Mouse (Mus musculus) lung, postnatal 14 days (tissue): ENCODE data around the gene Tmbim4.

ENCODE experiments used
- DNase-seq: peaks from one replicate; pipeline ENCODE4 v3.0.0; 2021

The Tmbim4 gene

GRCm38 (mm10) chr10:120201131-120201921 lies at the start of gene Tmbim4:
TSS of gene Tmbim4 (plus strand) at chr10:120201590.
- DNase-seq, result peak; percentile 76

DNA sequence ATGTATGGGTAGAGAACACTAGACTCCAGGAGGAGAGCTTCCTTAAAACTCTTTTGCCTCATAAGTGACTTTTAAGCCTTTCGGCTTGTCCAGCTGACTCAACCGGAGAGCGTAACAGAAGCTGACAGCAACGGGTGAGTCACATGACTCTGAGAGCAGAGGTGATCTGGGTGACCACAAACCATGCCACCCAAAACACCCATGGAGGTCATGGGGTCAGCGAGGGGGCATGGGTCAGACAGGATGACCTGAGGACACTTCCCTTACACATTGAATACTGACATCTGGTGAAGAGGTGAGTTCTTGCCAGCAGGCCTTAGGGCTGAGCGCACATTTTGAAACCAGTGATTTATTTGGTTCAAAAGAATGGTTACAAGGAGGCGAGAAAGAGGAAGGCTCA lies 49.7 kb upstream of the Tmbim4 start:
- DNase-seq, result no peak

GRCm38 (mm10) chr10:120153911-120154310 lies 47.5 kb upstream of the Tmbim4 start:
- no peak for DNase-seq

DNA sequence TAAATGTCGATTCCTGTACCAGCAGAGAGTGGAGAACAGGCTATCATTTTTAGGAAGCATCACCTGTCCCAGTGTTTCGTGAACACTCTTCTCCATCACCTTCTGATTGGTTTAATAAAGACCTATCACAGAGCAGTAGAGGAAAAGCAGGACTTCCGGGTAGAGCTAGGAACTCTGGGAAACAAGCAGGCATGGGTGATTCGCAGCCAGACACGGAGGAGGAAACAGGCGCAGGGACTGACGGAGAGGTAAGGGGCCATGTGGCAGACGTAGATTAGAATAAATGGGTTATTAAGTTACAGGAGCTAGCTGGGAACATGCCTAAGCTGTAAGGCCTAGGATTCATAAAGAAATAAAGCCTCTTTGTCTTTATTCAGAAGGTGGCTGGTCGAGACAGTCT lies 40.9 kb upstream of the Tmbim4 start:
- DNase-seq, result no peak

GRCm38 (mm10) chr10:120162840-120163239 lies 38.5 kb upstream of the Tmbim4 start:
- DNase-seq, result no peak

DNA sequence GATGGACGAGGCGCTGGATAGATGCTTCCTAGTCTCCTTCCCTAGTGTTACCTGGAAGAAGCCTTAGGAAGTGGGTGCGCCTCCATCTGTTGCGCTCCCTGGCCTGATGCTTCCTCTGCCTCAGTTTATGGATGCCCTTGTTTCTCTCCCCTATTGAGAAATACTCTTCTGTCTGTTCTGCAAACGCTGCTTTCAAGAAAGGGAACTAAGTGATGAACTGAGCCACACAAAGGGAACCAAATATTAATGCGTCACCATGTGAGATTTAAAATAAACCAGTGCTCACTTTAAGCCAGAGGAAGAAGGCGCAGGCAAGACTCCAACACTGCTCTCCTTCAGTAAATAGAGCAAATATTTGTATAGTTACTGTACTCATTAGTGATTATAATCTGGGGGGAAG lies 37.9 kb upstream of the Tmbim4 start:
- DNase-seq, result no peak

DNA sequence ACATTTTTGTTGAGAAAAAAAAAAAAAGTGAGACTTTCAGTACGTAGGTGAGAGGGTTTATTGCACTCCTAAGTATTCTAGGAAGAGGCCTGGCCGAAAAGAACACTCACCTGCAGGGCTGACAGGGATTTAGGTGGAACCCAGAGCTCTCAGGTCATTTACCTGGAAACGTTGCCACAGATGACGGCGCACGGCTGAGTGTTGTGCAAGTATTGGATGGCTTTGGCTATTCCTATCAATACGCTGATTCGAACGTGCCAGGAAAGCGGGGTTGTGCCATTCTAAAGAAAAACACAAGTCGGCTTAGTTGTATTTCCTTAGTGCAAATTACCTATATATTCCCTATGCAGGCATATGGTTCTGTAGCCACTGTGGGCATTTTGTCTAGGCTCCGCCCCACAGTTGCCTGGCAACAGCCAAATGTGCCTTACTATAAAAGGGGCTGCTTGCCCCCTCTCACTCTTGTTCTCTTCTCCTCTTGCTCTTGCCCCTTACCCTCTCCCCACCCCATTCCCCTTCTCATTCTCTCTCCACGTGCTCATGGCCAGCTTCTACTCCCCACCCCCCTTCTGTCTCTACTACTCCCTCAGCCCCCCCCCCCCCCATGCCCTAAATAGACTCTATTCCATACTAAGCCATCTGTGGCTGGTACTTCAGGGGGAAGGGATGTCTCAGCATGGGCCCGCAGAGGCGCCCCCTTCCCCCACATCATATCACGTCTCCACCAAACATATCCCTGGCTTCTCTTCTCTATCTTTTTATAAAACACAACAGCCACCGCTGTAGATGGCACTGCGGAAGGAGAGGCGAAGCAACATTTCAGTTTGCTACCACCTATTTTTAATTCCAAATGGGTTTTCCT lies 36.2 kb upstream of the Tmbim4 start:
- no peak for DNase-seq

- DNase-seq, result no peak
These were observed 35.4 kb upstream of the Tmbim4 start for GRCm38 (mm10) chr10:120165793-120166503.

DNA sequence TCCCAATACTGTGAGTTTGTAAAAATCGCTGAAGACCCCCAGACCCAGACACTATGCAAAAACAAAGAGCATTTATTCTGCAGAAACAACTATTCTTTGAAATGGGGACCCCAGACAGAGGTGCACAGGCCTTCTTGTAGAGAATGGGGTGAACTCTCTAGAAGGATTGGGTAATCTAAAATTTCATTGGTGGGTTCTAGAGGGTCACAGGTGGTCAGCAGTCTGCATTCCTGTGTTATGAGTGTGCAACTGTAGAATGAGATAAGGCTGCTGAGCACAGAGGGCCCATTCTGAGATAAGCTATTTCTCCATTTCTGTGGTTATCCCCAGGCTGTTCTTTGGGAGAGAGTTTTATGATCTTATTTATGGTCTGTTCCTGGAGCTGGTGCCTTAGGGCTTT lies 33.3 kb upstream of the Tmbim4 start:
- DNase-seq, result no peak

DNA sequence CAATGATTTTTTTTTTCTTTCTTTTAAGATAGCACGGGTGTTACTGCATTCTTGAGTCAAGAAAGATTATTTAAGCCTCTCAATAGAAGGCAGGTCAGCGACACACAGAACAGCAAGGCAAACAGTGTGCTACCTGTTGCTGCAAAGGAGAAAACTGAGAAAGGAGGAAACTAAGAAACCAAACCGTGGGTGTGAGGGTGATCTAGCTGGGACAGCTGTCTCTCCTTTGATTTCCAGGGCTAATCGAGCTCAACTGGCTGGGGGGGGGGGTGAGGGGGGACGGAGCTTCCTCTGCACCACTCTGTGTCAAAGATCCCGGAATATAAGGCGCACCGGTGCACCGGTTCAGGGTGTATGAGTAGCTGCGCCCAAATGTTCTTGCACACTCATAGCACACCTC lies 32.3 kb upstream of the Tmbim4 start:
- DNase-seq, result no peak

DNA sequence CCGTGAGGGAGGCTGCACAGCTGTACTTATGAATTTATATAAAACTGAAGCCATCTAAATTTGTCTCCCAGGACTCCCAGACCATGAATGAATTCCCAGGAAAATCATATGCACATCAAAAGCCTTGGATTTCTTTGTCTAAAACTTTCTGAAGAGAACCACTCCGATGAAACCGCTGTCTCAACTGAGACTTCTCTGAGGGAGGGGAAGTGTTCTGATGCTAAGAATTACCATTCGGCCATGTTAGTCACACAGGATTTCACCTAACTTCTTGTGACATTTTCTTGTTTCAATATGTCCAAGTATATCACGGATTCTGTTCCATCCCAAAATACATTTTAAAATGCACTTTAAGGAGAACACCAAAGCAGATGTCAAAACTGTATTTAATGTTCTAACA lies 31.5 kb upstream of the Tmbim4 start:
- no peak for DNase-seq

DNA sequence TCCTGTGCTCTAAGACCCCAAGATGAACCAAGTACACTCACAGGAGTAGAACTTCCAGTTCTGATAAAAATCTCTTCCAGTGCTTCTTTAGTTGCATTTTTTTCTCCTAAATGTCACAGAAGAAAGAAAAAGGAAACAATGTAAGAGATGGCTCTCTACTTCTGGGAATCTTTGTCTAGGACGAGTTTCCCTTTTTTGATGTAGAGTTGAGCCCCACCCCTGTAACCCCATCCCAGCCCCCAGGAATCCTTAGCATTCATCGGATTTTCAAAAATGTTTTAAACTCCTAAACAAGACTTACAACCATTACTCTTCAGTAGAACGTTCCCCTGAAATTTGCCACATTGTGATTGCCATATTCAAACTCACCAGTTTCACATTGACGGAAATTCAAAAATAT lies 31.1 kb upstream of the Tmbim4 start:
- no peak for DNase-seq

GRCm38 (mm10) chr10:120171340-120171739 lies 30.1 kb upstream of the Tmbim4 start:
- no peak for DNase-seq

DNA sequence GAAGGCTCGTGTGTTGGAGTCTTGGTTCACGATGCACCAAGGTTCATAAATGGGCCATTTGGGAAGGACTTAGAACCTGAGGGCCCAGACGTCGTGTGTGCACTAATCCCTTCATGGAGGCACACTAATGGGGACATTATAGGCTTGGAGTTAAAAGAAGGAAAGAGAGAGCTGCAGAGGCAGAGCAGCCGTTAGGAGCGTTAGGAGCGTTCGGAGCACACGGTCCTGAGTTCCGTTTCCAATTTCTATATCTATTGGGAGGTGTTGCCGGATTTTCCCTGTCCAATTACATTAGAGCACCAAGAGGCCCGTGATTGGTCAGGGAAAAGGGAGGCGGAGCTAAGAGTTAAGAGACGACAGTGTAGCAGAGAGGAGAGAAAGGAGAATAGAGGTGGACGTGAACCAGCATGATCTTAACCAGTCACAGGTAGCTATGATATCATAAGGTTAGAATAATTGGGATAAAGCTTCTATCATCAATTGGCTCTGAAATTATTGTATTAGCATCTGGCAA lies 27.1 kb upstream of the Tmbim4 start:
- no peak for DNase-seq

DNA sequence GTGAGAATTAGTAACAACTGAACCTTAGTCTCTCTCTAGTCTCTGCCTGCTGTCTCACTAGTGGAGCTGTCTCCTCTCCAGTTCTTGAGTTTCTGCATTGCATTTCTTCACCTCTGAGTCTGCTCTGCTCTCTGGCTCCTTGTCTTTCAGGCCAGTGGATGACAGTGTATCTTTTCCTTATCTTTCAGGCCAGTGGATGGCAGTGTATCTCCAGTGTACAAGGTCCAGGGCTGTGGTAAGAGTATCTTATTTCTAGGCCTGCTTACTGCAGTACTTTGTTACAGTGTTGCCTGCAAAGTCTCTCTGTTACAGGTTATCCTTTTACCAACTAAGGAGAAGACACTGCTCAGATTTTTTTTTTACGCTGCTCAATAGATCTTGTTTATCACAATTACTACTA lies 18.5 kb upstream of the Tmbim4 start:
- DNase-seq, result no peak

DNA sequence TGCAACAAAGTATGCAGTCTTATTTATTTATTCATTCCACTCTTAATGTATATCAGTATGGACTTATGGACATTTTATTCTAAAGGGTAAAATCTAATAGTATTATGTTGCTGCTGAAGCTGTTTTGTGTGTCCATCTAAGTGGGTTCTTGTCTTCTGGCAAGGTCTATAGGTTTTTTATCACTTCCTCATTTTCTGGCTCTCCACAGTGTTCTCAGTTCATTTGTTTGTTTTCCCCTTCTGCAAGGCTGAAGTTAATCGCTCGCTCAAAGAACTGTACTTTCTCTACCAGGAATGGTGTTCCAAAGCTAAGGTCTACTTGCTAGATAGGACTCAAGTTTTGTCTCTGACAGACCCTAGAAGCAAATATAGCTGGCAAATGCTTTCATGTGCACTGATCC lies 18.0 kb upstream of the Tmbim4 start:
- DNase-seq, result no peak

DNA sequence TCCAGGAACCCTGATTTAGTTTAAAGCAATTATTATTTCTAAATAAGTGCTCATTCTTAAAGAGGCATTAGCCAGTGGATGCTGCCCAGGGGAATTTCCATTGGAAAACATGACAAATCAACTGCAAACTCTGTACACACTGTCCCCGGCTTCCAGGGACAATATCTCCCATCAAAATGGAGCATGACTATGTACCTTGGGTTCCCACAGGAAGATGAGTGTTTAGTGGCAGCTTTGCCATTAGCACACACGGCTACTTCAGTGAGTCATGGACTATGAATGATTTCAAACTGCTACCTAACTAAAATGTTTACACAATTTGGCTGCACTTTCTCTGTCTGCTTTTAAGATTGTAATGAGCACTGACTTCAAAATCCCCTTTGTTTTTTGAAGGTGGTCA lies 12.9 kb upstream of the Tmbim4 start:
- DNase-seq, result no peak

DNA sequence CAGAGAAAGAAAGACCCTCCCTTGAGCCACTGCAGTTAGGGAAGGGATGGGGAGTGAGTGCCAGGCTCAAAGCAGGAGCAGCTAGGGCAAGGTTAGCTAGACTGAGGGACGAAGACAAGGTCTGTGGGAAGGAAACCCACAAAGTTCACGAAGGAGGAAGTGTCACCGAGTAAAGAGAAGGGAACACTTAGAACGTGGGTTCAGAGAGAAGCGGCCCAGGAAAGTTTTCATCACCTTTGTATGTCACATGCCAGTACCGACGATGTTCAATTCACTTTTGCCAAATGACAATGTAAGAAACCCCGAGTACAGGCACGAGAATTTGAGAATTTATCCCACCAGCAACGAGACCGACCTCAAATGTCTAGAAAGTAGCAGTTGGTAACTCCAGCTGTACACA lies 12.1 kb upstream of the Tmbim4 start:
- DNase-seq, result no peak

DNA sequence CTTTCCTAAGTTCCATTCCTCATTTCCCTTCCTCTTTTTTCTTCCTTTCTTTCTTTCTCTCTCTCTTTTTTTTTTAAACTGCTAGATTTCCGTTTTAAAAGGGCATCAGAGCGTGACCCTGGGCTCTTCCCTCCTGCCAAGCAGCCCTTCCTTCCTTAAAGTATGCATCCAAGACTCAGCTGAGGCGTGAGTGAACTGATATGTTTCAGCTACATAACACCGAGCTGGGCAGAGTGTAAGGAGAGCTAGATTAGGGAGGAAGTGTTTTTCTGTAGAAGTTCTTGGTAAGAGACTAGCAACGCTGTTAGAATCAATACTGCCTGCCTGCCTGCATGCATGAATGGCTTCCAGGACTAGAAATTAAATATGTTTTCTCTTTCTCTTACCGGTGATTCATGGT lies 11.6 kb upstream of the Tmbim4 start:
- no peak for DNase-seq

DNA sequence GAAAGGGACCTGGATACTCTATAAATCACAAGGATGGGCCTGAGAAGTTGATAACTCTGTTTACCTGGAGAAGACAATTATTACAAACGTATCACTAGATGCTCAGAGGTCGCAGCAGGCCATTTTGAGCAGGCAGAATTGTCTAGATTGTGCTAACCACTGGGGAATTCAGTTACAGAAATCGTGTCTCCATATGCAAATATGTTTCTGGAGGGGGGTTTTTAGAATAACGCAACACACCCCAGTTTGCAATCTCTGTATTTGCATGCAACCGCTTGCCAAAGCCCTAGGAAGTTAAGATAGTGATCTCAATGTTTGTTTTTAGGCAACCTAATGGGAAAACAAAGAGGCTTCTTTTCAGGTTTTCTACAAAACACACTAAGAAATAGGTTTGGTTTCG lies 10.2 kb upstream of the Tmbim4 start:
- DNase-seq, result no peak

DNA sequence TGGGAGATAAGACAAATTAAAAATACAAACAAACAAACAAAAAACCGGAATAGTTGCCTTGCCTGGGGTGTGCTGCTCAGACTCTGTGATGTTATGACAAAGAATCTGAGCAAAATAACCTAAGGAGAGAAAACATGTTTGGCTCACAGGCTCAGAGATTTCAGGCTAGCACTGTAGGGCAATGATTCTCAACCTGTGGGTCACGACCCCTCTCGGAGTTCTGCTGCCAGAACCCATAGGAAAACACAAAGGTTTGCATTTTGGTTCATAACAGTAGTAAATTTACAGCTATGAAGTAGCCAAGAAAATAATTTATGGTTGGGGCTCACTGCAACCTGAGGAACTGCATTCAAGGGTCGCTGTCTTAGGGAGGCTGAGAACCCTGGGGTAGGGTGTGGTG lies 9.1 kb upstream of the Tmbim4 start:
- no peak for DNase-seq

DNA sequence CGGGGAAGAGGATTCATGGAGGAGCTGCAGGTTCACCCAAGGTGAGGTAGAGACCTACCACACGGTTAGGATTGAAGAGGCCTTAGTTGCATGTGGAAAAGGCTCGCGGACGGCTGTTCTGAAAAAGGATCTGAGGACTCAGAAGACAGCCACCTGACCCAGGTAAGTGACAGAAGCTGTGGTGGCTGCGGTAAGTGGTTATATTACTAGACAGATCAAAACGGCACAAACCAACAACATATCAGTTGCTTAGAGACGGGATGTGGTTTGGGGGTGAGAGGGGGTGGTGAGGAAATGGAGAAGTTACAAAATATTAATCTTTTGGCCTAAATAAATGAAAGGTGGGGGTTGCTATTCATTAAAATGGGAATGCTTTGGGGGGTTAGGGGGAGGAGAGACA lies 8.1 kb upstream of the Tmbim4 start:
- no peak for DNase-seq

- no peak for DNase-seq
These were observed 4.1 kb upstream of the Tmbim4 start for GRCm38 (mm10) chr10:120197061-120197835.
